Mouse (Mus musculus): Measurements from ENCODE around the gene Ces2a. TPM values are rescaled to one million over a fixed set of nuclear protein-coding genes. Genes with fewer than 3 reads are reported as not detected.

The Ces2a gene
- polyA plus RNA-seq, 1 experiment from 2014 or later = 0.48 TPM

GRCm38 (mm10) chr8:104766485-104766884 is 32.7 kb downstream of the Ces2a start:
- Histone ChIP-seq H3K4me2 (no peak overlapping the region), H3K27me3 (no peaks in the 10 kb centered on the region), H3K4me3 (replicated peaks) (no peak overlapping the region), H3K9me3 (replicated peaks) (no peaks in the 10 kb centered on the region), H3K9ac (no peak overlapping the region), H3K4me1 (no peaks in the 10 kb centered on the region), H3K36me3 (no peaks in the 10 kb centered on the region), H3K27ac (no peak overlapping the region)
- WGBS = 71% methylated on average over 4 of the region's 4 CpGs
- no peak for ATAC-seq (replicated peaks; ENCODE audit: low FRiP score)

GRCm38 (mm10) chr8:104770365-104770764 is 36.6 kb downstream of the Ces2a start:
- H3K4me1 ChIP-seq = no peaks in the 10 kb centered on the region
- no peak overlapping the region for H3K27ac ChIP-seq
- no peaks in the 10 kb centered on the region for H3K27me3 ChIP-seq
- no peak for ATAC-seq (replicated peaks; ENCODE audit: low FRiP score)
- WGBS = 94% methylated on average over 3 of the region's 3 CpGs
- H3K36me3 ChIP-seq = no peaks in the 10 kb centered on the region
- H3K4me3 ChIP-seq (replicated peaks) = no peak overlapping the region
- no peak overlapping the region for H3K9ac ChIP-seq
- H3K4me2 ChIP-seq = no peak overlapping the region
- no peaks in the 10 kb centered on the region for H3K9me3 ChIP-seq (replicated peaks)

- 74% methylated on average over 1 of the region's 1 CpGs for WGBS
- no peak for ATAC-seq (replicated peaks; ENCODE audit: low FRiP score)
- Histone ChIP-seq H3K4me3 (replicated peaks) (no peak overlapping the region), H3K9ac (no peak overlapping the region), H3K27ac (no peak overlapping the region), H3K4me1 (no peaks in the 10 kb centered on the region), H3K27me3 (no peaks in the 10 kb centered on the region), H3K9me3 (replicated peaks) (no peaks in the 10 kb centered on the region), H3K36me3 (no peaks in the 10 kb centered on the region), H3K4me2 (no peak overlapping the region)
These were observed 53.2 kb downstream of the Ces2a start for GRCm38 (mm10) chr8:104787049-104787448.

GRCm38 (mm10) chr8:104788929-104789328 is 55.1 kb downstream of the Ces2a start:
- ATAC-seq (replicated peaks; ENCODE audit: low FRiP score) = no peak
- Histone ChIP-seq H3K9ac (no peak overlapping the region), H3K27me3 (no peaks in the 10 kb centered on the region), H3K27ac (no peak overlapping the region), H3K4me1 (no peaks in the 10 kb centered on the region), H3K9me3 (replicated peaks) (no peaks in the 10 kb centered on the region), H3K36me3 (no peaks in the 10 kb centered on the region), H3K4me2 (no peak overlapping the region), H3K4me3 (replicated peaks) (no peak overlapping the region)
- 58% methylated on average over 2 of the region's 2 CpGs for WGBS

- no peaks in the 10 kb centered on the region for H3K4me1 ChIP-seq
- 63% methylated on average over 3 of the region's 3 CpGs for WGBS
- no peak overlapping the region for H3K27ac ChIP-seq
- no peak overlapping the region for H3K4me3 ChIP-seq (replicated peaks)
- no peaks in the 10 kb centered on the region for H3K9me3 ChIP-seq (replicated peaks)
- no peaks in the 10 kb centered on the region for H3K36me3 ChIP-seq
- H3K9ac ChIP-seq = no peak overlapping the region
- no peak for ATAC-seq (replicated peaks; ENCODE audit: low FRiP score)
- H3K27me3 ChIP-seq = no peaks in the 10 kb centered on the region
- no peak overlapping the region for H3K4me2 ChIP-seq
These were observed 56.3 kb downstream of the Ces2a start for GRCm38 (mm10) chr8:104789886-104790680.

Small RNAs within 50 kb of the gene (microRNA-seq; reads per million reads assigned to microRNA genes)
- gene Gm44328 = not detected

Other genes with a start within 250 kb of the Ces2a start
- 0.32 and 0.48 TPM in 2 replicates for gene Terb1, start 224.1 kb upstream of the Ces2a start, polyA plus RNA-seq (2015; fragmentation: Nextera tagmentation; extraction: Ambion mirVana)
- gene Nae1, start 199.4 kb upstream of the Ces2a start, polyA plus RNA-seq (2015; fragmentation: Nextera tagmentation; extraction: Ambion mirVana) = 105 and 115 TPM in 2 replicates
- 2.3 and 2.4 TPM in 2 replicates for gene Car7, start 199.3 kb upstream of the Ces2a start, polyA plus RNA-seq (2015; fragmentation: Nextera tagmentation; extraction: Ambion mirVana)
- gene Pdp2, start 142.6 kb upstream of the Ces2a start, polyA plus RNA-seq (2015; fragmentation: Nextera tagmentation; extraction: Ambion mirVana) = 17.8 and 18.7 TPM in 2 replicates
- gene Cdh16, start 109.6 kb upstream of the Ces2a start, polyA plus RNA-seq (2015; fragmentation: Nextera tagmentation; extraction: Ambion mirVana) = 238 and 241 TPM in 2 replicates
- 11.8 and 15.7 TPM in 2 replicates for gene Rrad, start 102.7 kb upstream of the Ces2a start, polyA plus RNA-seq (2015; fragmentation: Nextera tagmentation; extraction: Ambion mirVana)
- gene Ciao2b, start 92.0 kb upstream of the Ces2a start, polyA plus RNA-seq (2015; fragmentation: Nextera tagmentation; extraction: Ambion mirVana) = 104 and 110 TPM in 2 replicates
- 0.63 and 0.69 TPM in 2 replicates for gene Ces2b, start 97.6 kb downstream of the Ces2a start, polyA plus RNA-seq (2015; fragmentation: Nextera tagmentation; extraction: Ambion mirVana)
- gene Ces2c, start 113.1 kb downstream of the Ces2a start, polyA plus RNA-seq (2015; fragmentation: Nextera tagmentation; extraction: Ambion mirVana) = 0.08 and 0.19 TPM in 2 replicates
- 0.78 and 1.6 TPM in 2 replicates for gene Ces2e, start 192.3 kb downstream of the Ces2a start, polyA plus RNA-seq (2015; fragmentation: Nextera tagmentation; extraction: Ambion mirVana)
- 0.05 TPM in 1 of 2 replicates, not detected in the other for gene Ces2f, start 213.4 kb downstream of the Ces2a start, polyA plus RNA-seq (2015; fragmentation: Nextera tagmentation; extraction: Ambion mirVana)
- 0.44 and 0.77 TPM in 2 replicates for gene Ces2g, start 227.7 kb downstream of the Ces2a start, polyA plus RNA-seq (2015; fragmentation: Nextera tagmentation; extraction: Ambion mirVana)